Mouse (Mus musculus): ENCODE results near the gene Gm11938.

GRCm38 (mm10) chr11:99628138-99628537 is 25.0 kb upstream of the Gm11938 start, which contains the start of gene Krtap4-1:
- TF ChIP-seq CTCF (IDR thresholded peaks at IDR 0.05; ENCODE audit: insufficient read depth, low read depth, low read length): no peak
- no peak for TF ChIP-seq POLR2A (IDR thresholded peaks at IDR 0.05; ENCODE audit: insufficient read depth, low read depth, low read length)

Measured in olfactory bulb, adult 2 months (tissue).